Mouse (Mus musculus): ENCODE measurements at regions not wholly inside any gene's neighbourhood (a gene's known extent, or its start where the extent isn't known, plus 50 kb on each side); places are given as distances from the start of the nearest gene placed in this dataset.
A peak's percentile ranks its signal among the peaks of the same experiment; 100 is the strongest.

- H3K27ac ChIP-seq (ENCODE audit: low read length): no peak overlapping the region
- no peak overlapping the region for H3K4me2 ChIP-seq (ENCODE audit: low read depth, low read length)
- H3K9ac ChIP-seq (ENCODE audit: low read length): no peak overlapping the region
- no peaks in the 10 kb centered on the region for H3K4me1 ChIP-seq (replicated peaks; ENCODE audit: control insufficient read depth, insufficient read depth, low read length)
- H3K9me3 ChIP-seq (ENCODE audit: control insufficient read depth, low read length): no peaks in the 10 kb centered on the region
- H3K27me3 ChIP-seq (ENCODE audit: control insufficient read depth, insufficient read depth, low read depth, low read length): no peaks in the 10 kb centered on the region
- H3K4me3 ChIP-seq (ENCODE audit: low read length): no peak overlapping the region
- H3K36me3 ChIP-seq (ENCODE audit: control insufficient read depth, insufficient read depth, low read length): no peaks in the 10 kb centered on the region
- ATAC-seq (ENCODE audit: low read depth): no peak
- 42% methylated on average over 1 of the region's 1 CpGs for WGBS
Measured at GRCm38 (mm10) chr14:104966046-104966445, 211.1 kb downstream of the Rbm26 start.

GRCm38 (mm10) chr14:104943450-104943849 lies 233.7 kb downstream of the Rbm26 start:
- ATAC-seq (ENCODE audit: low read depth): peak; percentile 86
- WGBS: 53% methylated on average over 5 of the region's 5 CpGs

GRCm38 (mm10) chr14:104939961-104940360 lies 237.2 kb downstream of the Rbm26 start:
- Histone ChIP-seq H3K27me3 (ENCODE audit: control insufficient read depth, insufficient read depth, low read depth, low read length) (no peaks in the 10 kb centered on the region), H3K36me3 (ENCODE audit: control insufficient read depth, insufficient read depth, low read length) (no peaks in the 10 kb centered on the region), H3K9ac (ENCODE audit: low read length) (no peak overlapping the region), H3K4me2 (ENCODE audit: low read depth, low read length) (no peak overlapping the region), H3K27ac (ENCODE audit: low read length) (no peak overlapping the region), H3K9me3 (ENCODE audit: control insufficient read depth, low read length) (no peaks in the 10 kb centered on the region), H3K4me3 (ENCODE audit: low read length) (no peak overlapping the region), H3K4me1 (replicated peaks; ENCODE audit: control insufficient read depth, insufficient read depth, low read length) (no peaks in the 10 kb centered on the region)
- ATAC-seq (ENCODE audit: low read depth): no peak
- WGBS: 76% methylated on average over 15 of the region's 15 CpGs

More at GRCm38 (mm10) chr14:104943450-104943849, 233.7 kb downstream of the Rbm26 start:
- Histone ChIP-seq H3K9me3 (ENCODE audit: control insufficient read depth, low read length) (no peaks in the 10 kb centered on the region), H3K9ac (ENCODE audit: low read length) (no peak overlapping the region), H3K4me2 (ENCODE audit: low read depth, low read length) (no peak overlapping the region), H3K4me1 (replicated peaks; ENCODE audit: control insufficient read depth, insufficient read depth, low read length) (no peaks in the 10 kb centered on the region), H3K27me3 (ENCODE audit: control insufficient read depth, insufficient read depth, low read depth, low read length) (no peaks in the 10 kb centered on the region), H3K36me3 (ENCODE audit: control insufficient read depth, insufficient read depth, low read length) (no peaks in the 10 kb centered on the region), H3K4me3 (ENCODE audit: low read length) (no peak overlapping the region), H3K27ac (ENCODE audit: low read length) (no peak overlapping the region)

GRCm38 (mm10) chr14:104937083-104937864 lies 239.9 kb downstream of the Rbm26 start:
- Histone ChIP-seq H3K36me3 (ENCODE audit: control insufficient read depth, insufficient read depth, low read length) (no peaks in the 10 kb centered on the region), H3K9me3 (ENCODE audit: control insufficient read depth, low read length) (no peaks in the 10 kb centered on the region), H3K27me3 (ENCODE audit: control insufficient read depth, insufficient read depth, low read depth, low read length) (no peaks in the 10 kb centered on the region), H3K4me2 (ENCODE audit: low read depth, low read length) (no peak overlapping the region), H3K4me3 (ENCODE audit: low read length) (no peak overlapping the region), H3K9ac (ENCODE audit: low read length) (no peak overlapping the region), H3K27ac (ENCODE audit: low read length) (no peak overlapping the region), H3K4me1 (replicated peaks; ENCODE audit: control insufficient read depth, insufficient read depth, low read length) (no peaks in the 10 kb centered on the region)
- 76% methylated on average over 10 of the region's 10 CpGs for WGBS
- no peak for ATAC-seq (ENCODE audit: low read depth)

- no peak overlapping the region for H3K27ac ChIP-seq (ENCODE audit: low read length)
- no peak for ATAC-seq (ENCODE audit: low read depth)
- no peaks in the 10 kb centered on the region for H3K4me1 ChIP-seq (replicated peaks; ENCODE audit: control insufficient read depth, insufficient read depth, low read length)
- H3K4me3 ChIP-seq (ENCODE audit: low read length): no peak overlapping the region
- no peaks in the 10 kb centered on the region for H3K9me3 ChIP-seq (ENCODE audit: control insufficient read depth, low read length)
- H3K4me2 ChIP-seq (ENCODE audit: low read depth, low read length): no peak overlapping the region
- H3K36me3 ChIP-seq (ENCODE audit: control insufficient read depth, insufficient read depth, low read length): no peaks in the 10 kb centered on the region
- H3K9ac ChIP-seq (ENCODE audit: low read length): no peak overlapping the region
- H3K27me3 ChIP-seq (ENCODE audit: control insufficient read depth, insufficient read depth, low read depth, low read length): no peaks in the 10 kb centered on the region
- 66% methylated on average over 11 of the region's 11 CpGs for WGBS
Measured at GRCm38 (mm10) chr14:104935956-104936355, 241.2 kb downstream of the Rbm26 start.

- Histone ChIP-seq H3K9ac (ENCODE audit: low read length) (no peak overlapping the region), H3K9me3 (ENCODE audit: control insufficient read depth, low read length) (peaks cover 3% of the 10 kb centered on the region; the same call in 1 of the 2 replicates), H3K36me3 (ENCODE audit: control insufficient read depth, insufficient read depth, low read length) (no peaks in the 10 kb centered on the region), H3K27ac (ENCODE audit: low read length) (no peak overlapping the region), H3K4me1 (replicated peaks; ENCODE audit: control insufficient read depth, insufficient read depth, low read length) (no peaks in the 10 kb centered on the region), H3K27me3 (ENCODE audit: control insufficient read depth, insufficient read depth, low read depth, low read length) (no peaks in the 10 kb centered on the region), H3K4me2 (ENCODE audit: low read depth, low read length) (no peak overlapping the region), H3K4me3 (ENCODE audit: low read length) (no peak overlapping the region)
- no peak for ATAC-seq (ENCODE audit: low read depth)
Measured at GRCm38 (mm10) chr14:104905706-104906105, 271.4 kb downstream of the Rbm26 start.

- Histone ChIP-seq H3K4me3 (ENCODE audit: low read length) (no peak overlapping the region), H3K4me1 (replicated peaks; ENCODE audit: control insufficient read depth, insufficient read depth, low read length) (no peaks in the 10 kb centered on the region), H3K27me3 (ENCODE audit: control insufficient read depth, insufficient read depth, low read depth, low read length) (no peaks in the 10 kb centered on the region), H3K36me3 (ENCODE audit: control insufficient read depth, insufficient read depth, low read length) (no peaks in the 10 kb centered on the region), H3K9me3 (ENCODE audit: control insufficient read depth, low read length) (peaks cover 3% of the 10 kb centered on the region; the same call in 1 of the 2 replicates), H3K4me2 (ENCODE audit: low read depth, low read length) (no peak overlapping the region), H3K9ac (ENCODE audit: low read length) (no peak overlapping the region), H3K27ac (ENCODE audit: low read length) (no peak overlapping the region)
- no peak for ATAC-seq (ENCODE audit: low read depth)
- 43% methylated on average over 10 of the region's 10 CpGs for WGBS
Measured at GRCm38 (mm10) chr14:104902120-104903027, 274.8 kb downstream of the Rbm26 start.

- H3K4me3 ChIP-seq (ENCODE audit: low read length): peak overlapping the region; percentile 23
- WGBS: 33% methylated on average over 11 of the region's 11 CpGs
- no peaks in the 10 kb centered on the region for H3K4me1 ChIP-seq (replicated peaks; ENCODE audit: control insufficient read depth, insufficient read depth, low read length)
- H3K9me3 ChIP-seq (ENCODE audit: control insufficient read depth, low read length): peaks cover 3% of the 10 kb centered on the region; the same call in 1 of the 2 replicates
- no peaks in the 10 kb centered on the region for H3K27me3 ChIP-seq (ENCODE audit: control insufficient read depth, insufficient read depth, low read depth, low read length)
- no peak overlapping the region for H3K27ac ChIP-seq (ENCODE audit: low read length)
- H3K4me2 ChIP-seq (ENCODE audit: low read depth, low read length): peak overlapping the region; percentile 43
- no peaks in the 10 kb centered on the region for H3K36me3 ChIP-seq (ENCODE audit: control insufficient read depth, insufficient read depth, low read length)
- no peak overlapping the region for H3K9ac ChIP-seq (ENCODE audit: low read length)
- no peak for ATAC-seq (ENCODE audit: low read depth)
Measured at GRCm38 (mm10) chr14:104901072-104901471, 276.1 kb downstream of the Rbm26 start.

GRCm38 (mm10) chr14:104871203-104871602 lies 305.9 kb downstream of the Rbm26 start:
- Histone ChIP-seq H3K27me3 (ENCODE audit: control insufficient read depth, insufficient read depth, low read depth, low read length) (no peaks in the 10 kb centered on the region), H3K9ac (ENCODE audit: low read length) (no peak overlapping the region), H3K4me3 (ENCODE audit: low read length) (no peak overlapping the region), H3K36me3 (ENCODE audit: control insufficient read depth, insufficient read depth, low read length) (no peaks in the 10 kb centered on the region), H3K9me3 (ENCODE audit: control insufficient read depth, low read length) (no peaks in the 10 kb centered on the region), H3K4me2 (ENCODE audit: low read depth, low read length) (no peak overlapping the region), H3K4me1 (replicated peaks; ENCODE audit: control insufficient read depth, insufficient read depth, low read length) (no peaks in the 10 kb centered on the region), H3K27ac (ENCODE audit: low read length) (no peak overlapping the region)
- no peak for ATAC-seq (ENCODE audit: low read depth)
- WGBS: 60% methylated on average over 3 of the region's 3 CpGs
